Mouse (Mus musculus) liver, adult 2 months (tissue): ENCODE measurements around the gene Rab4b.

Experiments
- CTCF ChIP-seq: fragments of 200-500 bp; IDR thresholded peaks from 2 replicates; pipeline ENCODE4 v1.5.1; 2011; ENCODE audit warnings: low read depth, low read length, control low read depth
- POLR2A ChIP-seq: fragments of 200-500 bp; IDR thresholded peaks from 2 replicates; pipeline ENCODE4 v1.6.1; 2011; ENCODE audit warnings: low read length, control low read depth; ENCODE audit not compliant: insufficient read depth; ENCODE audit errors: extremely low read depth

DNA sequence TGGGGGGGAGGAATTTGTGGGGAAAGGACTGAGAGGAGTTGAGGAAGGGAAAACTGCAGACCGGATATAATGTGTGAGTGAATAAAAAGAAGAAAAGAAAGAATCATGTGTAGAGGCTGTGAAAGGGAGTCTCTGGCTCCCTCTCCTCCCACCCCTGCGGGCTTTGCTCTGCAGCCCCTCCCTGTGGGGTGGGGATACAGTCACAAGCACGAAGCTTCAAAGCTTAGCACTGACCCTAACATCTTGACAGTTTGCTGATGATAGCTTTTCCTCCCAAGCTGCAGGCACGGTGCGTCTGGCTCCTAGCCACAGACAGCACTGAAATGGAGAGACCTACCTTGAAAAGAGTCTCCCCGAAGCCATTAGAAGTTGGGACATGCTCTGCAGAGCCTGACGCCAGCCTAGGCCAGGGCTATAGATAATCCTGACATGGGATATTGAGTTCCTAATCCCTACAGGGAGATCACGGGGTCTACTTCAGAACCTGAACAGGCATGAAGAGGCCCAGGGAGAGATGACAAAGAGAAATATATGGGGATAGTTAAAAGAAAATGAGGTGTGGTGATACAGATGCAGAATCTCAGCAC, 42.2 kb downstream of the Rab4b start:
- no peak for TF ChIP-seq CTCF
- no peak for TF ChIP-seq POLR2A
